Mouse (Mus musculus) kidney, adult 9 months (tissue): ENCODE measurements around the gene Hsd3b1.
"Not testable (repeated sequence)": the region's sequence is repeated elsewhere in the genome, so short reads cannot be mapped to it uniquely, and the experiment has no call there.

ENCODE experiments used
- DNase-seq: peaks from one replicate; pipeline ENCODE4 v3.0.0; 2022

The Hsd3b1 gene

GRCm38 (mm10) chr3:98859576-98859975 is at the start of gene Hsd3b1:
TSS of gene Hsd3b1 (minus strand) at chr3:98859794.
- no peak for DNase-seq

GRCm38 (mm10) chr3:98897606-98898005 is 38.0 kb upstream of the Hsd3b1 start:
- peak; percentile 50 for DNase-seq

GRCm38 (mm10) chr3:98895071-98895601 is 35.5 kb upstream of the Hsd3b1 start:
- peak; percentile 70 for DNase-seq

- peak; percentile 70 for DNase-seq
Measured at GRCm38 (mm10) chr3:98893057-98893772, 33.6 kb upstream of the Hsd3b1 start, which contains the start of gene Hao2. TSS of gene Hao2 (minus strand) at chr3:98893239.

- DNase-seq: peak; percentile 24
Measured at GRCm38 (mm10) chr3:98890430-98890829, 30.8 kb upstream of the Hsd3b1 start.

GRCm38 (mm10) chr3:98888206-98888605 is 28.6 kb upstream of the Hsd3b1 start:
- DNase-seq: no peak

- DNase-seq: no peak
Measured at GRCm38 (mm10) chr3:98880831-98881230, 21.2 kb upstream of the Hsd3b1 start.

GRCm38 (mm10) chr3:98880216-98880615 is 20.6 kb upstream of the Hsd3b1 start:
- no peak for DNase-seq

- no peak for DNase-seq
Measured at GRCm38 (mm10) chr3:98868219-98868618, 8.6 kb upstream of the Hsd3b1 start.

GRCm38 (mm10) chr3:98862800-98863199 is 3.2 kb upstream of the Hsd3b1 start:
- DNase-seq: no peak

GRCm38 (mm10) chr3:98858051-98858450 is 1.5 kb downstream of the Hsd3b1 start:
- no peak for DNase-seq

- DNase-seq: no peak
Measured at GRCm38 (mm10) chr3:98856892-98857291, 2.7 kb downstream of the Hsd3b1 start.

GRCm38 (mm10) chr3:98855160-98855559 is 4.4 kb downstream of the Hsd3b1 start:
- no peak for DNase-seq

- peak; percentile 58 for DNase-seq
Measured at GRCm38 (mm10) chr3:98853685-98854084, 5.9 kb downstream of the Hsd3b1 start.

GRCm38 (mm10) chr3:98853051-98853450 is 6.5 kb downstream of the Hsd3b1 start:
- no peak for DNase-seq

GRCm38 (mm10) chr3:98852631-98853030 is 7.0 kb downstream of the Hsd3b1 start:
- DNase-seq: no peak

GRCm38 (mm10) chr3:98851853-98852252 is 7.7 kb downstream of the Hsd3b1 start:
- no peak for DNase-seq

- DNase-seq: no peak
Measured at GRCm38 (mm10) chr3:98850262-98850661, 9.3 kb downstream of the Hsd3b1 start.

GRCm38 (mm10) chr3:98848898-98849297 is 10.7 kb downstream of the Hsd3b1 start:
- DNase-seq: no peak

GRCm38 (mm10) chr3:98814101-98814670 is 45.4 kb downstream of the Hsd3b1 start, which contains the start of gene Hsd3b6:
TSS of gene Hsd3b6 (minus strand) at chr3:98814443.
- DNase-seq: no peak

GRCm38 (mm10) chr3:98812653-98813052 is 46.9 kb downstream of the Hsd3b1 start:
- DNase-seq: not testable (repeated sequence)

GRCm38 (mm10) chr3:98805032-98805431 is 54.6 kb downstream of the Hsd3b1 start:
- DNase-seq: peak; percentile 38
